Mouse (Mus musculus): Measurements from ENCODE around the gene Vash1.

Vash1 gene

GRCm38 (mm10) chr12:86719961-86720639 is 41.6 kb downstream of the Vash1 start:
- DNase-seq (ENCODE audit: low spot score in 2 of 2): no peak

- DNase-seq (ENCODE audit: low spot score in 2 of 2): no peak
Measured at GRCm38 (mm10) chr12:86721453-86721852, 43.0 kb downstream of the Vash1 start.

DNA sequence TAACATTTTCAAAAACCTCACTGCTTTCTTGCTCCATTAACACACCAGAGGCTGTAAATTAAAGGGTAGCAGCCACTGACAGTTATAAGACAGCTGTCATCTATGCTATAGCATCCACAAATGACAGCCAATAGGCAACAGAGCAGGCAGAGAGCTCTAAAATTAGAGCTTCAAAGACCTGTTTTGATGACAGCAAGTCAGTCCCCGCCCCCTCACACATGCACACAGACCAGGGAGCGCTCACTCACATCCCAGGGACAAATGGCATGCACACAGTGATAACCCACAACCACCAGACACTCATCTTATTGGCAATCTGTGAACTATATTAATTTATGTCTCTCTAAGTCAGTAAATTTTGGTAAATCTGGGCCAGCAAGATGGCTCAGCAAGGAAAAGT is 45.8 kb downstream of the Vash1 start:
- DNase-seq (ENCODE audit: low spot score in 2 of 2): no peak

GRCm38 (mm10) chr12:86725706-86726105 is 47.2 kb downstream of the Vash1 start:
- no peak for DNase-seq (ENCODE audit: low spot score in 2 of 2)

DNA sequence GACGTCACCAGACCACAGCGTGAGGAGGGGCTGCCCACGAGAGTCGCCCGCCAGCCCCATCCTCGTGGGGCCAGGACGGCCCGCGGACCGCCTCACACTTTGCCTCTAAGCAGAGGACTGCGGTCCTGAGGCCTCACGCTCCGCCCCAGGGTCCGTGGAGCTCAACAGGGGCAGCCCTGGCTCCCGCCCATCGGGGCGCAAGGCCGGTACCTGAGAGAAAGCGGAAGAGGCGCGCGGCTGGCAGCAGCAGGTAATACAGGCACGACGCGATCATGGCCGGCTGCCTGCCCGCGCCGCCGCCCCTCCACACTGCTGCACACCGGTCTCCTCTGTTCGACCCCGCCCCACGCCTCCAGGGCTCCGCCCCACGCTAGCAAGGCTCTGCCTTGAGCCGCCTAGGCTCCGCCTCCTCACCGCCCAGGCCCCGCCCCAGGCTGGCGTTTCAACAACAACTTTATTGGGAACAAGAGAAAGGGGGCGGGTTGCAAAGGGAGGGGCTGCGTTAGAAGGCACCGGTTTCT is 47.7 kb downstream of the Vash1 start, which contains the start of gene Angel1:
Gene Angel1 (minus strand): TSS at position 341 of the 521 bp plus-strand sequence.
- peak; percentile 92 to 95 for DNase-seq (ENCODE audit: low spot score in 2 of 2)

DNA sequence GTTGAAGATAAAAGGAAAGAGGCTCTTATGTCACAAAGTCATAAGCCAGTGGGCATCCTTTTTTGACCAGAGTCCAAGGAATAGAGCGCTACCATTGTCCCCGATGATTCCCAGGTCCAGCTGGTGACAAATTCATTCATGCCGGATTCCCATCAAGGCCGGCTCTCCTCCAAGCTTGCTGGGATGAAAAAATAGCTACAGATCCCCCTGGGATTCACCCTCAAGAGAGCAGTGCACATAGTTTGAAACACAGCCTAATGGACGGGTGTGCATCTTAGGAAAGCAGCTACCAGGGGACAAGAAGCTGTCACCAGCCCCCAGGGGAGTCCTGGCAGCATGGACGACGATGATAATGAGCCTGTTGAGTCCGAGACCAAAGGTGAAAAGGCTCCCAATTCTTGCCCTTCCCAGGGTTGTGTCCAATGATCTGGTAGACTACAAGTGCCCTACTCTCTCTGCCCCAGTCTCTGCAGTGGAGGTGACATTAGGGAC is 55.9 kb downstream of the Vash1 start, which contains the start of gene Lrrc74a:
Gene Lrrc74a (plus strand): TSS at position 51 of the 492 bp plus-strand sequence.
- DNase-seq (ENCODE audit: low spot score in 2 of 2): no peak
